ENCODE assay signal across 18 mouse cellular contexts in genomic region chr7:29029690-29030656, GRCm38 (mm10). TPM values are rescaled to one million over a fixed set of nuclear protein-coding genes. Genes with fewer than 3 reads are reported as not detected.
DNase-seq lines count a peak whose midpoint lies in the region; ATAC-seq and TF ChIP-seq lines count a peak whose summit lies in the region.
"Had no signal": no experiment of that assay in that cellular context is flagged by ENCODE, and none has a peak within 500 bp of the region (broad histone marks: within the 10 kb centered on the region; RNA-seq: fewer than 3 reads in every experiment).

No protein-coding gene starts in this region.

- peak overlapping the region; percentile 56; the same call in 1 of the 2 replicates for H3K4me3 ChIP-seq in G1E (ENCODE audit: low read depth, low read length)
- no peak overlapping the region for H3K4me3 ChIP-seq in liver, postnatal 0 days (ENCODE audit: low read depth, low read length)
- H3K4me3 ChIP-seq: left cerebral cortex, adult 2 months; limb, embryonic 12.5 days; lung, embryonic 15.5 days had no signal

- peaks cover 3% of the 10 kb centered on the region for H3K27me3 ChIP-seq in G1E (ENCODE audit: insufficient read depth, low read length)
- no peaks in the 10 kb centered on the region for H3K27me3 ChIP-seq in liver, postnatal 0 days (ENCODE audit: insufficient read depth, low read length)
- H3K27me3 ChIP-seq: limb, embryonic 12.5 days; lung, embryonic 15.5 days had no signal

- peak; percentile 74 for DNase-seq in G1E (ENCODE audit: low spot score)
- peak; percentile 31 for DNase-seq in c-Kit-negative CD71-positive TER-119-positive erythroid progenitor cells, embryonic 14.5 days (ENCODE audit: low read depth, low spot score)
- DNase-seq in liver, postnatal 0 days = peak; percentile 40
- DNase-seq in heart, adult 18-20 months = no peak
- DNase-seq in spleen, adult 18-20 months = no peak
- DNase-seq in kidney, adult 18-20 months = no peak
- no peak for DNase-seq in layer of hippocampus, adult 8-10 months (ENCODE audit: low spot score in 2 of 2)
- DNase-seq: adrenal gland, adult 8-10 months; cerebellum, postnatal 10 days; heart, adult 11 months; thymus, postnatal 36 days had no signal

- H3K27ac ChIP-seq in liver, postnatal 0 days (ENCODE audit: low read depth) = peak overlapping the region; percentile 59
- H3K27ac ChIP-seq: left cerebral cortex, adult 2 months; limb, embryonic 12.5 days; lung, embryonic 15.5 days had no signal

- peak; percentile 95 for ATAC-seq in G1E (ENCODE audit: extremely low read depth, insufficient number of reproducible peaks, low FRiP score, poor library complexity, severe bottlenecking)
- peak; percentile 47 to 78; a peak in 1 of 4 replicates for ATAC-seq in hematopoietic stem cell, adult 5-6 weeks (replicated peaks in 1 of 2; ENCODE audit: insufficient read depth in 1 of 2, low FRiP score in 2 of 2, low TSS enrichment in 1 of 2, low read depth in 1 of 2, poor library complexity in 2 of 2, severe bottlenecking in 2 of 2)
- ATAC-seq in liver, postnatal 0 days = peak; percentile 98
- ATAC-seq: forebrain, embryonic 14.5 days; inflammation-experienced regulatory T-cells, adult 6 months; midbrain, embryonic 16.5 days had no signal

- H3K4me1 ChIP-seq in G1E (ENCODE audit: insufficient read depth, low read depth, low read length) = peaks cover 42% of the 10 kb centered on the region
- H3K4me1 ChIP-seq in liver, postnatal 0 days (ENCODE audit: insufficient read depth) = peaks cover 13% of the 10 kb centered on the region
- H3K4me1 ChIP-seq: limb, embryonic 12.5 days; lung, embryonic 15.5 days had no signal

- WGBS in liver, postnatal 0 days (ENCODE audit: insufficient replicate concordance) = 62% methylated on average over 14 of the region's 14 CpGs

- peak; percentile 97 for TF ChIP-seq EP300 in liver, postnatal 0 days (IDR thresholded peaks at IDR 0.05; ENCODE audit: low read depth)

- no peak overlapping the region for H3K9ac ChIP-seq in liver, postnatal 0 days (replicated peaks)
- H3K9ac ChIP-seq: limb, embryonic 12.5 days; lung, embryonic 15.5 days had no signal

- H3K4me2 ChIP-seq in liver, postnatal 0 days (ENCODE audit: low read depth, low read length) = no peak overlapping the region
- H3K4me2 ChIP-seq: limb, embryonic 12.5 days; lung, embryonic 15.5 days had no signal

- no peak for TF ChIP-seq CTCF in G1E (IDR thresholded peaks at IDR 0.05; ENCODE audit: low read depth, low read length)
- no peak for TF ChIP-seq CTCF in liver, postnatal 0 days (IDR thresholded peaks at IDR 0.05; ENCODE audit: low read depth)

- no peaks in the 10 kb centered on the region for H3K36me3 ChIP-seq in G1E (replicated peaks)
- H3K36me3 ChIP-seq in liver, postnatal 0 days (replicated peaks; ENCODE audit: insufficient read depth, low read length) = no peaks in the 10 kb centered on the region
- H3K36me3 ChIP-seq: limb, embryonic 12.5 days; lung, embryonic 15.5 days had no signal

- H3K9me3 ChIP-seq in G1E (replicated peaks) = peaks cover 2% of the 10 kb centered on the region; the same call in 1 of the 2 replicates
- no peaks in the 10 kb centered on the region for H3K9me3 ChIP-seq in liver, postnatal 0 days (ENCODE audit: low read length)
- H3K9me3 ChIP-seq: limb, embryonic 12.5 days; lung, embryonic 15.5 days had no signal

RNA-seq across cellular contexts. Expression of gene Map4k1, which starts 48.1 kb away (rescaled TPM):
- 9.6 and 15.9 TPM in 2 replicates for total RNA-seq in G1E (2014; fragmentation: Nextera tagmentation)
- total RNA-seq in G1E (2017) = 9.1 and 16.1 TPM in 2 replicates
- 58.0 and 67.4 TPM in 2 replicates for polyA plus RNA-seq in G1E (2012)
- 63.0 and 69.6 TPM in 2 replicates for total RNA-seq in hematopoietic stem cell, adult 5-6 weeks (2017)
- 11.9 and 16.5 TPM in 2 replicates for polyA plus RNA-seq in liver, postnatal 0 days (2015; fragmentation: Nextera tagmentation; extraction: Ambion mirVana)
- total RNA-seq in heart, adult 18-20 months (2021) = 1 to 10 TPM in 1 of 2 experiments, under 1 TPM in 1; 0.45 to 4.2 TPM
- 1 to 10 TPM; 1.3 to 3.5 (median 1.7) TPM for total RNA-seq in layer of hippocampus, adult 8-10 months (2022)

RNA-seq across cellular contexts. Expression of gene Eif3k, which starts 48.3 kb away (rescaled TPM):
- total RNA-seq in G1E (2014; fragmentation: Nextera tagmentation) (280 and 322 TPM in 2 replicates), G1E (2017) (377 and 459 TPM in 2 replicates)
- 91.7 and 199 TPM in 2 replicates for polyA plus RNA-seq in G1E (2012)
- total RNA-seq in hematopoietic stem cell, adult 5-6 weeks (2017) = 321 and 414 TPM in 2 replicates
- polyA plus RNA-seq in liver, postnatal 0 days (2015; fragmentation: Nextera tagmentation; extraction: Ambion mirVana) = 162 and 166 TPM in 2 replicates
- total RNA-seq in heart, adult 18-20 months (2021) = 100 to 1,000 TPM; 166 to 176 TPM
- total RNA-seq in layer of hippocampus, adult 8-10 months (2022) = 100 to 1,000 TPM; 182 to 214 (median 197) TPM

Comparison
In these comparisons a context has a peak if more than half of its experiments do, and no peak if none do; other contexts are left out.
1. DNase-seq: peak in G1E (single experiment), c-Kit-negative CD71-positive TER-119-positive erythroid progenitor cells, embryonic 14.5 days (single experiment) and liver, postnatal 0 days (single experiment); none in heart, adult 18-20 months (0 of 2), spleen, adult 18-20 months (0 of 2), kidney, adult 18-20 months (single experiment) and layer of hippocampus, adult 8-10 months (0 of 2).
2. Peak in every context shown above with its lines, with median percentiles within 50 percentile points of each other: ATAC-seq.